Mouse (Mus musculus): ENCODE measurements around the gene Gm11639. TPM values are rescaled to one million over a fixed set of nuclear protein-coding genes. Genes with fewer than 3 reads are reported as not detected.
A peak's percentile ranks its signal among the peaks of the same experiment; 100 is the strongest.

Gene Gm11639
- total and polyA plus RNA-seq, 3 experiments: 0.21 to 0.67 (median 0.32) TPM

GRCm38 (mm10) chr11:105150691-105151090 lies 465.2 kb downstream of the Gm11639 start:
- DNase-seq (ENCODE audit: extremely low read depth): no peak
- Histone ChIP-seq H3K4me2 (ENCODE audit: insufficient read depth, low read depth, poor library complexity, severe bottlenecking) (no peak overlapping the region), H3K9me3 (replicated peaks; ENCODE audit: low read length) (no peaks in the 10 kb centered on the region), H3K4me1 (ENCODE audit: control insufficient read depth in 1 of 2, insufficient read depth in 2 of 2) (peaks cover 0 to 4% of the 10 kb centered on the region in 2 experiments; a peak in 2 of 4 replicates), H3K79me2 (replicated peaks; ENCODE audit: control insufficient read depth, extremely low read depth, insufficient read depth, poor library complexity, severe bottlenecking) (no peaks in the 10 kb centered on the region), H3K9ac (ENCODE audit: insufficient read depth, low read depth) (no peak overlapping the region), H3K4me3 (replicated peaks in 1 of 3; ENCODE audit: low read depth in 2 of 3, low read length in 2 of 3, poor library complexity in 1 of 3) (no peak overlapping the region), H3K27ac (ENCODE audit: insufficient read depth, low read depth) (no peak overlapping the region), H3K36me3 (replicated peaks in 1 of 2; ENCODE audit: control insufficient read depth in 1 of 2, insufficient read depth in 1 of 2, low read length in 1 of 2) (no peaks in the 10 kb centered on the region), H3K27me3 (replicated peaks) (no peaks in the 10 kb centered on the region)
- in situ Hi-C loops (cut with MboI; ENCODE audit: low pct_ligation_motif_present, low pct_unique_long_range_greater_than_20kb, low sequenced_read_pairs) (no loop called here), dilution Hi-C loops (cut with MboI; ENCODE audit: extremely low pct_ligation_motif_present, extremely low pct_unique_long_range_greater_than_20kb, low sequenced_read_pairs) (no loop called here)
- TF ChIP-seq USF1 (IDR thresholded peaks at IDR 0.05; ENCODE audit: low read depth, low read length) (peak; percentile 27; the same call in 1 of the 2 replicates), USF2 (conservative IDR thresholded peaks at IDR 0.05; ENCODE audit: low read depth, low read length) (0 out of 2 replicates have a peak, but pooled peaks have one; percentile 12), CHD2 (IDR thresholded peaks at IDR 0.05; ENCODE audit: low read length) (no peak)

- H3K9me3 ChIP-seq (replicated peaks; ENCODE audit: low read length): no peaks in the 10 kb centered on the region
- no peak overlapping the region for H3K4me2 ChIP-seq (ENCODE audit: insufficient read depth, low read depth, poor library complexity, severe bottlenecking)
- H3K79me2 ChIP-seq (replicated peaks; ENCODE audit: control insufficient read depth, extremely low read depth, insufficient read depth, poor library complexity, severe bottlenecking): no peaks in the 10 kb centered on the region
- dilution Hi-C loops (cut with MboI; ENCODE audit: extremely low pct_ligation_motif_present, extremely low pct_unique_long_range_greater_than_20kb, low sequenced_read_pairs): no loop called here
- DNase-seq (ENCODE audit: extremely low read depth): no peak
- H3K4me3 ChIP-seq (replicated peaks in 1 of 3; ENCODE audit: low read depth in 2 of 3, low read length in 2 of 3, poor library complexity in 1 of 3): no peak overlapping the region
- no peak overlapping the region for H3K27ac ChIP-seq (ENCODE audit: insufficient read depth, low read depth)
- peaks cover 0 to 4% of the 10 kb centered on the region in 2 experiments; a peak in 2 of 4 replicates for H3K4me1 ChIP-seq (ENCODE audit: control insufficient read depth in 1 of 2, insufficient read depth in 2 of 2)
- no peak overlapping the region for H3K9ac ChIP-seq (ENCODE audit: insufficient read depth, low read depth)
- in situ Hi-C loops (cut with MboI; ENCODE audit: low pct_ligation_motif_present, low pct_unique_long_range_greater_than_20kb, low sequenced_read_pairs): no loop called here
- H3K36me3 ChIP-seq (replicated peaks in 1 of 2; ENCODE audit: control insufficient read depth in 1 of 2, insufficient read depth in 1 of 2, low read length in 1 of 2): no peaks in the 10 kb centered on the region
- no peaks in the 10 kb centered on the region for H3K27me3 ChIP-seq (replicated peaks)
- TF ChIP-seq USF1 (IDR thresholded peaks at IDR 0.05; ENCODE audit: low read depth, low read length) (no peak), ZMIZ1 (IDR thresholded peaks at IDR 0.05; ENCODE audit: low read depth, low read length) (no peak), MAFK (IDR thresholded peaks at IDR 0.05; ENCODE audit: insufficient replicate concordance, low read length) (0 out of 2 replicates have a peak, but pooled peaks have one; percentile 21)
Measured at GRCm38 (mm10) chr11:105151226-105152016, 465.9 kb downstream of the Gm11639 start.

- peak; percentile 68 for TF ChIP-seq ZNF384 (IDR thresholded peaks at IDR 0.05; ENCODE audit: low read depth, low read length)
- no peak for TF ChIP-seq JUND (conservative IDR thresholded peaks at IDR 0.05; ENCODE audit: low read depth, low read length)
- no peak for TF ChIP-seq MEF2A (IDR thresholded peaks at IDR 0.05; ENCODE audit: borderline replicate concordance, low read depth, low read length)
- TF ChIP-seq GABPA (IDR thresholded peaks at IDR 0.05; ENCODE audit: insufficient replicate concordance, low read depth, low read length): no peak
- dilution Hi-C loops (cut with MboI; ENCODE audit: extremely low pct_ligation_motif_present, extremely low pct_unique_long_range_greater_than_20kb, low sequenced_read_pairs) (no loop called here), in situ Hi-C loops (cut with MboI; ENCODE audit: low pct_ligation_motif_present, low pct_unique_long_range_greater_than_20kb, low sequenced_read_pairs) (no loop called here)
- Histone ChIP-seq H3K9me3 (replicated peaks; ENCODE audit: low read length) (no peaks in the 10 kb centered on the region), H3K4me2 (ENCODE audit: insufficient read depth, low read depth, poor library complexity, severe bottlenecking) (no peak overlapping the region), H3K27me3 (replicated peaks) (no peaks in the 10 kb centered on the region), H3K27ac (ENCODE audit: insufficient read depth, low read depth) (no peak overlapping the region), H3K36me3 (replicated peaks in 1 of 2; ENCODE audit: control insufficient read depth in 1 of 2, insufficient read depth in 1 of 2, low read length in 1 of 2) (no peaks in the 10 kb centered on the region), H3K4me1 (ENCODE audit: control insufficient read depth in 1 of 2, insufficient read depth in 2 of 2) (peaks cover 0 to 4% of the 10 kb centered on the region in 2 experiments; a peak in 2 of 4 replicates), H3K79me2 (replicated peaks; ENCODE audit: control insufficient read depth, extremely low read depth, insufficient read depth, poor library complexity, severe bottlenecking) (no peaks in the 10 kb centered on the region), H3K4me3 (replicated peaks in 1 of 3; ENCODE audit: low read depth in 2 of 3, low read length in 2 of 3, poor library complexity in 1 of 3) (no peak overlapping the region), H3K9ac (ENCODE audit: insufficient read depth, low read depth) (no peak overlapping the region)
- DNase-seq (ENCODE audit: extremely low read depth): no peak
Measured at GRCm38 (mm10) chr11:105152017-105152300, 466.5 kb downstream of the Gm11639 start.

Data from CH12.LX (cell line).